Mouse (Mus musculus) heart, embryonic 15.5 days (tissue): ENCODE measurements around the gene Grip1. TPM values are rescaled to one million over a fixed set of nuclear protein-coding genes. Genes with fewer than 3 reads are reported as not detected.

Source experiments
- ATAC-seq: fragments of 200-750 bp; cut with Nextera tagmentation; replicated peaks from 2 replicates; pipeline ENCODE4 v1.8.0; 2017; ENCODE audit warnings: low read depth, moderate TSS enrichment; ENCODE audit not compliant: insufficient number of reproducible peaks, insufficient read depth, low FRiP score
- H3K27ac ChIP-seq: fragments of 300-500 bp; sonication (generic); 2 replicates; pipeline ENCODE4 v1.5.1; 2015; ENCODE audit warnings: mild to moderate bottlenecking, inconsistent platforms
- H3K27me3 ChIP-seq: fragments of 300-500 bp; sonication (generic); 2 replicates; pipeline ENCODE4 v1.6.1; 2015; ENCODE audit warnings: inconsistent platforms
- H3K36me3 ChIP-seq: fragments of 300-500 bp; sonication (generic); 2 replicates; pipeline ENCODE4 v1.6.1; 2015; ENCODE audit warnings: mild to moderate bottlenecking, inconsistent platforms
- H3K4me1 ChIP-seq: fragments of 300-500 bp; sonication (generic); replicated peaks from 2 replicates; pipeline ENCODE4 v1.6.1; 2015; ENCODE audit warnings: inconsistent platforms
- H3K4me2 ChIP-seq: fragments of 300-500 bp; sonication (generic); 2 replicates; pipeline ENCODE4 v1.6.1; 2015; ENCODE audit warnings: inconsistent platforms, mild to moderate bottlenecking, moderate library complexity
- H3K4me3 ChIP-seq: fragments of 300-500 bp; sonication (generic); 2 replicates; pipeline ENCODE4 v1.5.1; 2015; ENCODE audit warnings: mild to moderate bottlenecking, inconsistent platforms
- H3K9ac ChIP-seq: fragments of 300-500 bp; sonication (generic); 2 replicates; pipeline ENCODE4 v1.6.1; 2015; ENCODE audit warnings: mild to moderate bottlenecking, inconsistent platforms
- H3K9me3 ChIP-seq: fragments of 300-500 bp; sonication (generic); replicated peaks from 2 replicates; pipeline ENCODE4 v1.6.1; 2016; ENCODE audit warnings: inconsistent platforms
- WGBS: fragments of 180-500 bp; shearing (Covaris S2); methylation state at CpG from one replicate; pipeline ENCODE4 v1.1.7; 2015; ENCODE audit warnings: mixed read lengths; 5-methylcytosine and 5-hydroxymethylcytosine counted together
- polyA plus RNA-seq: library from polyadenylated mRNA; unstranded; fragments of >200 nt; fragmentation: Nextera tagmentation; extraction: Ambion mirVana; gene quantifications from 2 replicates; pipeline ENCODE4 v1.2.1, GENCODE M21; 2015

The Grip1 gene
- polyA plus RNA-seq, 1 experiment from 2014 or later, result 1.5 TPM

DNA sequence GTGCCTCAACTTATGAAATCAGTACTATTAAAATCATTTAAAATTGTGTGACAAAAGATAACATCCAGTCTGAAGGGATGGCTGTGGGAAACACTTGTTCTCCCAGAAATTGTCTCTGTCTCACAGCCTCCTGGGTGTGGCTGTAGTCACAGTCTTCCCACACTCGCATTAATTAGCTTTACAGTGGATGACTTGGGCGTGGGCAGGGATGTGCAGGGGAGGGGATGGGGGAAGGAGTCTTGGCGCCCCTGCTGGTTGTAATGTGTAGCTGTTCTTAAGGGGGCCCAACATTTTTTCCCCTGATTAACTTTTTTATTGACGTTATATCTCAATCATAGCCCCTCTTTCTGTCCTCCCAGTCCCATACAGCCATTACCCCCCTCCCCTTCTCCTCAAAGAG, 360.5 kb downstream of the Grip1 start:
- Histone ChIP-seq H3K9ac (no peak overlapping the region), H3K36me3 (no peaks in the 10 kb centered on the region), H3K4me1 (peaks cover 4% of the 10 kb centered on the region; the same call in 1 of the 2 replicates), H3K27ac (no peak overlapping the region), H3K9me3 (no peaks in the 10 kb centered on the region), H3K27me3 (no peaks in the 10 kb centered on the region), H3K4me3 (no peak overlapping the region), H3K4me2 (no peak overlapping the region)
- ATAC-seq, result no peak
- 75% methylated on average over 4 of the region's 4 CpGs for WGBS

DNA sequence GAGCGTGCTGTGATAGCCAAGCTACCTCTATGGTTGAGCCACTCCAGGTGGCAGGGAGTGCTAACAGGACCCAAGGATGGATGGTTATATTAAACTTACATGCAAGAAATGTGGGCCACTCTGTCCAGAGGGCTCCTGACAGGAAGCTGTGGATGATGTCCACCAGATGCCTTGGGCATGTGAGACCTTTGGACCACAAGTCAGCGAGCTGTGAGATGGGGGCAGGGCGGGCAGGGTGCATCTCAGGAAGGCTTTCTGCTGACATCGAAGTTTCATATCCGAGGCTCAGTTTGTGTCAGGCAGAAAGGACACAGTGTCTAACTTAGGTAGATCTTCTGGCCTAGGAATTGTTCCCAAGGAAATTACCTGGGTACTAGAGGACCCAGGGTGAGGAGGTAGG, 362.4 kb downstream of the Grip1 start:
- no peaks in the 10 kb centered on the region for H3K9me3 ChIP-seq
- 45% methylated on average over 5 of the region's 5 CpGs for WGBS
- no peak for ATAC-seq
- no peaks in the 10 kb centered on the region for H3K36me3 ChIP-seq
- no peak overlapping the region for H3K27ac ChIP-seq
- no peaks in the 10 kb centered on the region for H3K27me3 ChIP-seq
- H3K9ac ChIP-seq, result no peak overlapping the region
- no peak overlapping the region for H3K4me2 ChIP-seq
- no peak overlapping the region for H3K4me3 ChIP-seq
- peaks cover 11% of the 10 kb centered on the region; the same call in 1 of the 2 replicates for H3K4me1 ChIP-seq

DNA sequence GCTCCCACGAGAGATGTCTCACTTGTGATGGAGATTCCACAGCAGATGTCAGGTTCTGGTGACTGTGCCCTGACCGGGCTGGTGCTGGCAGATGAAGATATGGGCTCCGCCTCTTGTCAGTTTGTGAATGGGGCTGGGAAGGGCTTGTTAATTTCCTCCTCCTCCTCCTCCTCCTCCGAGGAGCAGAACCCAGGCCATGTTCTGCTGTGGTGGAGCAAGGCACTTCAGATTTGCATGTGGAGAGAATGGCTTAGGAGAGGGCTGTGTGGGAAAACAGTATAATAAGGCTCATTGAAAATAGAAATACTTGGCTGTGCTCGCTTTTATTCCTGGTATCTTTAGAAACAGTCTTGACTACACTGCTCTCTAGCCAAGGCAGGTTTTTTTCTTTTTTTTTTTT, 364.8 kb downstream of the Grip1 start:
- Histone ChIP-seq H3K9ac (no peak overlapping the region), H3K27me3 (no peaks in the 10 kb centered on the region), H3K27ac (no peak overlapping the region), H3K36me3 (no peaks in the 10 kb centered on the region), H3K4me3 (no peak overlapping the region), H3K4me2 (no peak overlapping the region), H3K9me3 (no peaks in the 10 kb centered on the region), H3K4me1 (peaks cover 11% of the 10 kb centered on the region; the same call in 1 of the 2 replicates)
- ATAC-seq, result no peak
- 34% methylated on average over 5 of the region's 5 CpGs for WGBS

DNA sequence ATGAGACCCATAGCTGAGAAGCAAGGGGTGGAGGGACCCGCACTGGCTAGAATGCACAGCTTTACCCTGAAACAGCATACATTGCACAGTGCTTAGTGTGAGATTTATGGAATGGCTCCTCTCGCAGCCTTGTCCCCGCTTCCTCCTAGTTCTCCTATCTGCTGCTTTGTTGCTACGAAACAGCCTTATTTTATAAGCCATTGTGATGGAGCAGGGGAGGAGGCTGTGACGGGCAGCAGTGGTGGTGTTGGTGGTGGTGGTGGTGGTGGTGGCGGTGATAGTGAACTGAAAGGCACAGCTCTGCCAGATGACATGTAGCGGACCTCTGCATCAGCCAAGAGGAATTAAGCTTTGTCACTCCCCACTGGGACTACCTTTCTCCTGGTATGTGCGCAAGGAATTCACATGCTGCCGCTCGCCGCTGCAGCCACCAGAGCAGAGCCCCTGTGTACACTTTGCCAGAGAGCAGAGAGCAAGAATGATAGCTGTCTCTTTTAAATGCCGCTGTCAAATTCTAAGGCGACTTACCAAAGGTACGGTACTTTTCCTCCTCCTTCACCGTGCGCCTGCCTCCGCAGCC, 365.6 kb downstream of the Grip1 start:
- H3K9me3 ChIP-seq, result no peaks in the 10 kb centered on the region
- H3K9ac ChIP-seq, result 0 out of 2 replicates have a peak overlapping the region, but pooled peaks have one; percentile 35
- H3K27ac ChIP-seq, result no peak overlapping the region
- H3K4me2 ChIP-seq, result peak overlapping the region; percentile 70
- no peaks in the 10 kb centered on the region for H3K36me3 ChIP-seq
- H3K27me3 ChIP-seq, result no peaks in the 10 kb centered on the region
- 24% methylated on average over 17 of the region's 17 CpGs for WGBS
- H3K4me3 ChIP-seq, result peak overlapping the region; percentile 48
- ATAC-seq, result no peak
- H3K4me1 ChIP-seq, result peaks cover 11% of the 10 kb centered on the region; the same call in 1 of the 2 replicates

DNA sequence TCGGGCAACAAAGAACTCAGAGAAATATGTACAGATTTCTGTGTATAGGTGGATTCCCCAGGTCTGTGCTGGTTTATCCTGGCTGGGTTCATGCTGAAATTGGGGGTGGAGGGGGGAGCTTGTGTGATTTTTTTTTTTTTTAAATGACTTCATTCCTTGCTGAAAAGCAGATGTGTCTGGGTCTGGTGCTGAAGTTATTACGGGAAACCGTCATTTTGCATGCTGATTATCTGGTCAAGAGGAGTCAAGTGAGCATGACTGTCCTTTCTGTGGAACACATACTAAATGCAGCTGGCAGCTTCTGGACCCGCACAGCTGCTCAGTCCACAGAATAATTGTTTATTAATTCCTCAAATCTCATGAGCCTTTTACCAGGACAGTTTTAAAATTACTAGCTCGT, 366.1 kb downstream of the Grip1 start:
- H3K4me1 ChIP-seq, result peaks cover 11% of the 10 kb centered on the region; the same call in 1 of the 2 replicates
- H3K9ac ChIP-seq, result 0 out of 2 replicates have a peak overlapping the region, but pooled peaks have one; percentile 35
- H3K9me3 ChIP-seq, result no peaks in the 10 kb centered on the region
- peak overlapping the region; percentile 70 for H3K4me2 ChIP-seq
- H3K4me3 ChIP-seq, result peak overlapping the region; percentile 48
- ATAC-seq, result no peak
- WGBS, result 26% methylated on average over 5 of the region's 5 CpGs
- no peaks in the 10 kb centered on the region for H3K27me3 ChIP-seq
- no peak overlapping the region for H3K27ac ChIP-seq
- no peaks in the 10 kb centered on the region for H3K36me3 ChIP-seq

DNA sequence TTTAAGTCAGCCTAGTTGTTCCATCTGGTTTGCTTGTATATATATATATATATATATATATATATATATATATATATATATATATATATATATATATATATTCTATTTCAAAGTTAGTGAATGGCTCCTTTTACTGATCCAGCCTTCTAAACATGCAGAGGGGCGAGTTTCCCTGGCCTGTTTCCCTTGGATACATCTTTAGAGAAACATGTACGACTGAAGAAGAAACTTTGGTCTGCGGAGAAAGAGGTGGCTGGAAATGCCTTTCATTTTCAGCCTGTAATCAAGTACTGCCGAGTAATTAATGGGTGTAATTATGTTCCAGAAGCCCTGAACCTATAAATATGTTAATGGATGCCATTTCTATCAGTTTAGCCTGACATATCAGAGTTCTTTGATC, 366.8 kb downstream of the Grip1 start:
- no peak overlapping the region for H3K4me3 ChIP-seq
- H3K27me3 ChIP-seq, result no peaks in the 10 kb centered on the region
- no peak for ATAC-seq
- H3K36me3 ChIP-seq, result no peaks in the 10 kb centered on the region
- H3K9me3 ChIP-seq, result no peaks in the 10 kb centered on the region
- H3K4me1 ChIP-seq, result peaks cover 11% of the 10 kb centered on the region; the same call in 1 of the 2 replicates
- H3K4me2 ChIP-seq, result no peak overlapping the region
- 61% methylated on average over 4 of the region's 4 CpGs for WGBS
- H3K9ac ChIP-seq, result no peak overlapping the region
- H3K27ac ChIP-seq, result no peak overlapping the region

DNA sequence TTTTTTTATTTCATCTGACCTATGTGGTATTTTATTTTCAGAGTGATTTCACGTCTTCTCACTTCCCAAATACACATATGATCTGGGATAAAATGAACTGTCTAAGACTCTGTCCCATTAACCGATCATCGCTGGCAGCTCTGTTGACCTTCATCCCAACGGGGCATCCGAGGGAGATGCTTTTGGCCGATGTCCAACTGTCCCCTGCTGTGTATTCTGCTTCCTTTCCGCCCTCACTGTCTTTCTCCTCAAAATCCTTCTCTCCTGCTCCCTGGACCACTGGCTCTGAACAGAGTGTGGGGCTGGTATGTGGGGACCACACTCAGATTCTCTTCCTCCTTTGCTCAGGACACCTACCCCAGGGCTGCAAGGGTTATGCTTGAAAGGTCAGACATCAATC, 370.1 kb downstream of the Grip1 start:
- Histone ChIP-seq H3K36me3 (no peaks in the 10 kb centered on the region), H3K4me1 (peaks cover 11% of the 10 kb centered on the region; the same call in 1 of the 2 replicates), H3K4me2 (no peak overlapping the region), H3K9me3 (no peaks in the 10 kb centered on the region), H3K27me3 (no peaks in the 10 kb centered on the region), H3K4me3 (no peak overlapping the region), H3K9ac (no peak overlapping the region), H3K27ac (no peak overlapping the region)
- WGBS, result 53% methylated on average over 7 of the region's 7 CpGs
- no peak for ATAC-seq

DNA sequence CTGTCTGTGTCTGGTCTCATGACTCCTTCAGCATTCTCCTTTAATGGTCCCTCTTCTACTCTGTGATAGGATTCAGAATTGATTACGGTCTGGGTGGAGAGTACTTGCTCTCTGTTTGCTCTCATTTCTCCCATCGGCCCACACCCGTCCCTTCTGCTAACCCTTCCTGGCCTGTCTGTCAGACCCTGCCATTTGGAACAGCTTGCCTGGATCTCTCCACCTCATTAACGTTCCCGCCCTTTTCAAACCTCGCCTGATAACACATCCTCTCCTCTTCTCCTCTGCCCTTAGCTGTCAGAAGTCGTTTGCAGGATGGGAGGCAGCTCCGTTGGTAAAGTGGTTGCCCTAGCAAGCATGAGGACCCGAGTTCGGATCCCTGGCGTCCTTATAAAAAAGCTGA, 370.9 kb downstream of the Grip1 start:
- Histone ChIP-seq H3K36me3 (no peaks in the 10 kb centered on the region), H3K27me3 (no peaks in the 10 kb centered on the region), H3K27ac (no peak overlapping the region), H3K9me3 (no peaks in the 10 kb centered on the region), H3K4me1 (0 out of 2 replicates have a peak, but pooled peaks cover 4% of the 10 kb centered on the region), H3K4me3 (no peak overlapping the region), H3K4me2 (no peak overlapping the region), H3K9ac (no peak overlapping the region)
- 42% methylated on average over 11 of the region's 11 CpGs for WGBS
- no peak for ATAC-seq

DNA sequence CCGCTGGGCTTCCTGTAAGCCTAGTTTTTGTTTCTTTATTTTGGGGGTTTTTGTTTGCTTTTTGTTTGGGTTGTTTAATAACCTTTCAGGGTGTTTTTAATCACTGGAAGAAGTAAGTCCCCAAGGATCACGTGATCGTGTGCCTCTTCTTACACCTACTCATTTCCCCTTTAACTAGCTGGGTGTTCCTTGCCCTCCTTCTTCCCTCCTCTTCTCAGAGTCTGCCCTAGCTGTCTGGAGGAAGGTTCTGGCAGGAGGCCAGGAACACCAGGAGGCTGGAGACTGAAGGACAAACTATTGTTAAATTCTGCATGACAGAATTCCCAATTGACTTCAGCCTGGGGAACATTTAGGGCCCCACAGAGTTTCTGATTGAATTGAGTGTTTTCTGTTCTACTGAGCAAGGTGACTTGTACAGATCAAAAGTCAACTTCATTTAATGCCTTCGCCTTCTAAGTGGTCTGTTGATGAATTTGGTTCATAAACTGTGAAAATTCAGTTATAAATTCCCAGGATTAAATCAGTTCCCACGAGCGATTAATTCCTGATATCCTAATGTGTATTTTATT, 376.8 kb downstream of the Grip1 start:
- no peak overlapping the region for H3K27ac ChIP-seq
- H3K4me1 ChIP-seq, result peaks cover 5% of the 10 kb centered on the region
- no peaks in the 10 kb centered on the region for H3K36me3 ChIP-seq
- H3K27me3 ChIP-seq, result no peaks in the 10 kb centered on the region
- ATAC-seq, result no peak
- WGBS, result 71% methylated on average over 6 of the region's 6 CpGs
- H3K9ac ChIP-seq, result no peak overlapping the region
- H3K9me3 ChIP-seq, result no peaks in the 10 kb centered on the region
- H3K4me3 ChIP-seq, result no peak overlapping the region
- H3K4me2 ChIP-seq, result no peak overlapping the region

DNA sequence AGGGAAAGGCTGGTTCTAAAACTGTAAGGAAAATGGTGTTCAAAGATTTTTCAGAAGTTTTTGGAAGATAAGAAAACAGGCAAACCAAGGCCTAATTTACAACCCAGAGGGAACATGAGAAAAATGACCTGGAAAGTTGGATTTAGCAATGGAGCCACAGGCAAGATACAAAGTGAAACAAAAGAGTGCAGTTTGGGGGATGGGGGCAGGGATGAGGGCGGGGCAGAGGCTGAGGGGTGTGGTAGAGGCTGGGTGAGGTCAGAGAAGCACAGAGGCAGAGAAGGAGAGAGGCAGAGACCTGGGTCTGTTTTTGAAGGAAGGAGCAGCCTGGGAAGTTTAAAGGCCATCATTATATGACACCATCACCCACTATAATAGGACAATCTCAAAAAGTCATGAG, 377.5 kb downstream of the Grip1 start:
- no peak for ATAC-seq
- 67% methylated on average over 1 of the region's 1 CpGs for WGBS
- no peak overlapping the region for H3K9ac ChIP-seq
- no peaks in the 10 kb centered on the region for H3K9me3 ChIP-seq
- H3K36me3 ChIP-seq, result no peaks in the 10 kb centered on the region
- no peak overlapping the region for H3K4me3 ChIP-seq
- H3K27ac ChIP-seq, result no peak overlapping the region
- no peak overlapping the region for H3K4me2 ChIP-seq
- peaks cover 5% of the 10 kb centered on the region for H3K4me1 ChIP-seq
- no peaks in the 10 kb centered on the region for H3K27me3 ChIP-seq

DNA sequence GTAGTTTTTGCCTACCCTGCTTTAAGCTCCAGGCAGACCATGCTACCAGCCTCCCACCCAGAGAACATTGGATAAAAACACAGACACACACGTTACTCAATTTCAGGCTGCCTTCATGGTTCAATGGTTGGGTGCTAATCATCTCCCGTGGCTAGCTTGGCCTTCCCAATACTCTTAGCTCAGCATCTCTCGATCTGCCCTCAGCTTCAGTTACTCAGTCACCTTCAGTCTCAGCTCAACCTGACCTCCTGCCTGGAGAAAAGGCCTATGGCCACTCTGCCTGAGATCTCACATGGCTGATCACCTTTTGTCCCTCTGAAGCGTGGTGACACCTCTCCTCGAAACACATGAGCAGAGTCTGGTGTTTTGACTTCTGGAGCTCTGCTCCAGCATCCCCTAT, 379.7 kb downstream of the Grip1 start:
- Histone ChIP-seq H3K27ac (no peak overlapping the region), H3K4me1 (peaks cover 5% of the 10 kb centered on the region), H3K4me3 (no peak overlapping the region), H3K27me3 (no peaks in the 10 kb centered on the region), H3K9me3 (no peaks in the 10 kb centered on the region), H3K9ac (no peak overlapping the region), H3K36me3 (no peaks in the 10 kb centered on the region), H3K4me2 (no peak overlapping the region)
- 83% methylated on average over 5 of the region's 5 CpGs for WGBS
- no peak for ATAC-seq

DNA sequence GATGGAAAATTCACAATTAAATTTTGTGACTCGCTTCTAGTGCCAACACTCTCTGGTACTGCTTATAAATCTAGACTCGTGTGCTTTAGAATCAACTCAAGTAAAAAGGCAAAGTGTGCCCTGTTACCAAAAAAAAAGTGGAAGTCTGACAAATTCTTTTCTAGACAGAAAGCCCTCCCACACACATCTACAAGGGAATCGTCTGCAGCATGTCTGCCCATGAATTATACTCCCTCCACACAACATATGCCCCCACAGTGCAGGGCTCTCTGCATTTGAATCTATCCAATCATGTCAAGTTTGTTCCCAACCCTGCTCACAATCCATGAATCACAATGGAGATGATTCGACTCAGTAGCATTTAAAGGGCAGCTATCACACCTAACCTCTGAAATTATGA, 380.5 kb downstream of the Grip1 start:
- Histone ChIP-seq H3K36me3 (no peaks in the 10 kb centered on the region), H3K4me3 (no peak overlapping the region), H3K4me2 (no peak overlapping the region), H3K9me3 (no peaks in the 10 kb centered on the region), H3K27me3 (no peaks in the 10 kb centered on the region), H3K4me1 (peaks cover 5% of the 10 kb centered on the region), H3K9ac (no peak overlapping the region), H3K27ac (no peak overlapping the region)
- no peak for ATAC-seq
- 69% methylated on average over 4 of the region's 4 CpGs for WGBS
